Mouse (Mus musculus) G1E (cell line): Measurements from ENCODE around the gene Cdhr5.

ENCODE experiments used
- CTCF ChIP-seq: IDR thresholded peaks from 2 replicates; pipeline ENCODE4 v1.5.1; 2012; ENCODE audit warnings: low read depth, low read length, inconsistent platforms, mixed read lengths
- GATA1 ChIP-seq: IDR thresholded peaks from 2 replicates; pipeline ENCODE4 v1.6.1; 2012; ENCODE audit warnings: borderline replicate concordance, low read length, inconsistent platforms, mixed read lengths
- POLR2AphosphoS5 ChIP-seq: IDR thresholded peaks from 2 replicates; pipeline ENCODE4 v1.6.1; 2012; ENCODE audit warnings: low read depth, low read length, inconsistent platforms; ENCODE audit not compliant: insufficient replicate concordance

GRCm38 (mm10) chr7:141276546-141276945 lies at the start of gene Cdhr5:
- TF ChIP-seq CTCF (no peak), GATA1 (no peak), POLR2AphosphoS5 (no peak)
